Mouse (Mus musculus) thymus, adult 2 months (tissue): ENCODE measurements around the gene Dxo. TPM values are rescaled to one million over a fixed set of nuclear protein-coding genes. Genes with fewer than 3 reads are reported as not detected.
"Not testable (repeated sequence)": the region's sequence is repeated elsewhere in the genome, so short reads cannot be mapped to it uniquely, and the experiment has no call there.

Experiments used
- DNase-seq: peaks from one replicate; pipeline ENCODE4 v3.0.0; 2021
- H3K27ac ChIP-seq: fragments of 200-500 bp; 2 replicates; pipeline ENCODE4 v1.5.1; 2012; ENCODE audit warnings: low read length, control low read depth; ENCODE audit not compliant: control insufficient read depth, insufficient read depth
- H3K27me3 ChIP-seq: fragments of 200-500 bp; 2 replicates; pipeline ENCODE4 v1.6.1; 2012; ENCODE audit warnings: mild to moderate bottlenecking, low read length, moderate library complexity, mixed read lengths; ENCODE audit not compliant: control insufficient read depth, insufficient read depth
- H3K36me3 ChIP-seq: fragments of 200-500 bp; 2 replicates; pipeline ENCODE4 v1.6.1; 2012; ENCODE audit warnings: mild to moderate bottlenecking, low read length, moderate library complexity; ENCODE audit not compliant: control insufficient read depth, insufficient read depth
- H3K4me1 ChIP-seq: fragments of 200-500 bp; replicated peaks from 2 replicates; pipeline ENCODE4 v1.6.1; 2012; ENCODE audit warnings: low read length; ENCODE audit not compliant: control insufficient read depth, insufficient read depth
- H3K4me3 ChIP-seq: fragments of 200-500 bp; 2 replicates; pipeline ENCODE4 v1.5.1; 2012; ENCODE audit warnings: mild to moderate bottlenecking, low read length, control low read depth, moderate library complexity; ENCODE audit not compliant: control insufficient read depth, insufficient read depth
- CTCF ChIP-seq: fragments of 200-500 bp; IDR thresholded peaks from 2 replicates; pipeline ENCODE4 v1.5.1; 2012; ENCODE audit warnings: mild to moderate bottlenecking, control low read depth, low read length, moderate library complexity, borderline replicate concordance; ENCODE audit not compliant: control insufficient read depth, poor library complexity, insufficient read depth; ENCODE audit errors: extremely low read depth
- POLR2A ChIP-seq: fragments of 200-500 bp; IDR thresholded peaks from 2 replicates; pipeline ENCODE4 v1.6.1; 2012; ENCODE audit warnings: mild to moderate bottlenecking, low read length, control low read depth, moderate library complexity; ENCODE audit not compliant: control insufficient read depth, poor library complexity, insufficient read depth; ENCODE audit errors: extremely low read depth
- WGBS: fragments of 180-500 bp; shearing (Covaris S2); methylation state at CpG from one replicate; pipeline ENCODE4 v1.1.7; 2018; 5-methylcytosine and 5-hydroxymethylcytosine counted together
- polyA plus RNA-seq: library from polyadenylated mRNA; depleted of rRNA; stranded (reverse); fragments of >200 nt; gene quantifications from 2 replicates; pipeline ENCODE4 v1.2.3, GENCODE M21; 2012; rRNA removed

The Dxo gene
- 95.7 and 115 TPM in 2 replicates for polyA plus RNA-seq

DNA sequence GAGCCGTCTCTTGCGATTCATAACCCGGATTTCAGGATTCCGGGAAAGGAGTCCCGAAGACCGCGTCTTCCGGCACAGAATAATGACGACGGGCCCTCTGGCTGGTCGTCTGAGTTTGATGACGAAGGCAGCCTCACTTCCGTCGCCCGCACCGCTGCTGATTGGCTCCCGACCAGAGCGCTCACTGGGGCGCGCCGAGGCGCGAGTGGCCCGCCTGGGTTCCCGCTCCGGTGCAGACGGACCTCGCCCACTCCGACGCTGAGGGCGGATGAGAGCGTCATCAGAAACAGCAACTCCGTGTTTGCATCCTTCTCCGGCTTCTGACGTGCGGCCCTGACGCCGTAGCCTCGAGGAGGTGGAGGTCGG is at the start of gene Dxo, which contains the start of gene Stk19:
TSS of gene Dxo (plus strand) at position 164 of the 366 bp plus-strand sequence.
TSS of gene Stk19 (minus strand) at position 90 of the 366 bp plus-strand sequence.
- peak; percentile 92 for DNase-seq
- TF ChIP-seq POLR2A (peak; percentile 74; the same call in 1 of the 2 replicates), CTCF (peak; percentile 60; the same call in 1 of the 2 replicates)
- WGBS = under 1% methylated on average over 40 of the region's 40 CpGs

DNA sequence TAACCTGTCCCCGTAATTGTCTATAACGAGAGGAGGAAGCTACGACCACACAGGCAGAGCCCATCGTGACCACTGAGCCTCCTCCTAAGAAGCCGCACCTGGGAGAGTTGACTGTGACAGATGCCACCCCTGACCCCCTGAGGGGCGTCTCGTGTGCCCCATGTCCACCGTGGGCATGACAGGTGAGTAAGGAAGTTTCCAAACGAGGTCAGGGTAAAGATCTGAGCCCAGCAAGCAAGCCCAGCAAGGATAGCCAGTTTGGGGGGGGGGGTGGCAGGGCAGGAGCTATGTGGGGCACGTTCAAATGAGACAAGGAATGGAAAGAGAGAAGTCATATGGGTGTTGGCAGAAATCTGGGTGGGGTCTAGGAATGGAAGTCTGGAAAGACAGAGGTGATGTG is 41.8 kb upstream of the Dxo start:
- Histone ChIP-seq H3K27ac (no peak overlapping the region), H3K27me3 (no peaks in the 10 kb centered on the region), H3K36me3 (no peaks in the 10 kb centered on the region), H3K4me1 (no peaks in the 10 kb centered on the region), H3K4me3 (no peak overlapping the region)
- TF ChIP-seq CTCF (no peak), POLR2A (no peak)
- WGBS = 85% methylated on average over 10 of the region's 10 CpGs
- no peak for DNase-seq

More for the DNA sequence above, at the start of gene Dxo, which contains the start of gene Stk19:
- H3K4me1 ChIP-seq = peaks cover 15% of the 10 kb centered on the region
- peak within 1 kb of the TSS; percentile 51 for H3K4me3 ChIP-seq
- no peaks in the 10 kb centered on the region for H3K27me3 ChIP-seq
- peaks cover 11% of the 10 kb centered on the region for H3K36me3 ChIP-seq
- no peak within 1 kb of the TSS; the same call in 1 of the 2 replicates for H3K27ac ChIP-seq

DNA sequence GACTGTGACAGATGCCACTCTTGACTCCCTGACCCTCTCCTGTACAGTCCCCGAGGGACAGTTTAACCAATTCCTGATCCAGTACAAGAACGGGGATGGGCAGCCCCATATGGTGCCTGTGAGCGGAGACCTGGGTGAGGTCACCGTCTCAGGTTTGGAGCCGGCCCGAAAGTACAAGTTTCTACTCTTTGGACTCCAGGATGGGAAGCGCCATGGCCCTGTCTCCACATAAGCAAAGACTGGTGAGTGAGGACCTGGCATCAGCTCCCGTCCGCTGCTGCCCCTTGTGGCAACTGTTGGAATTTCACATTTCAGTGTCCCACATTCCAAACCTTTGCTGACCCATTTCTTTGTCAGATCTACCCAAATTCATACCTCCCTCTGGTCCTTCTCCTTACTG is 41.2 kb upstream of the Dxo start:
- Histone ChIP-seq H3K4me3 (no peak overlapping the region), H3K27me3 (no peaks in the 10 kb centered on the region), H3K27ac (no peak overlapping the region), H3K36me3 (no peaks in the 10 kb centered on the region), H3K4me1 (no peaks in the 10 kb centered on the region)
- TF ChIP-seq POLR2A = no peak
- TF ChIP-seq CTCF = no peak
- WGBS = 65% methylated on average over 9 of the region's 9 CpGs
- DNase-seq = peak; percentile 33

DNA sequence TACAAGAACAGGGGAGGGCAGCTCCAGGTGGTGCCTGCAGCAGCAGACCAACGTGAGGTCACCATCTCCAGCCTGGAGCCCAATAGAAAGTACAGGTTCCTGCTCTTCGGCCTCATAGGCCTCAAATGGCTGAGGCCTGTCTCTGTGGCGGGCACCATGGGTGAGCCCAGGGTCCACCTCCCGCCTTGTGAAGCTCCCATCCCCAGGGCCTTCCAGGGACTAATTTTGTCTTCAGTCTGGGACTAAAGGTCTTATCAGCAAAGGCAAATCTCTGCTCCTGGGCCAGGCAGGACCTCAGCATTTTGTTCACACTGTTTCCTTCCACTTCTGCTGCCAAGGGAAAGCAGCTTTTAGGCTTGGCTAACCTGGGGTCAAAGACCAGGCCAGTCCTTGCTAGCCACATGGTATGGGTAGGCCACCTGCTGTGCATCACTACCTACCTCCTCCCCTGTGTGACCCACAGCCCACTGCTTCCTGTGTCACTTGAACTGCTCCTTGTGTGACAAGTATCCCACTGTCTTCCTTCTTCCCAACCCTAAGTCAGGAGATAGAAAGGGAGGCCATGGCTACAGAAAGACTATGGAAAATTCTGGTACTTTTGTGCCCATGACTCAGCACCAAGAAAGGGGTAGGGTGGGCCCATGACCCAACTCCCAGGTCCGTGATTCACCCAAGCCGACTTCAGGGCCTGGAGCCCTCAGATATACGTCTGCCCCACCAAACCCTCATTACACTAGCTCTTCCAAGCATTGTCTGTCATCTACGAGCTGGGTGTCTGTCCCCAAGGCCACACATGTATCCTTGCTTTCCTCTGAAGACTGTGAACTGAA is 40.3 kb upstream of the Dxo start:
- Histone ChIP-seq H3K4me1 (no peaks in the 10 kb centered on the region), H3K36me3 (no peaks in the 10 kb centered on the region), H3K4me3 (no peak overlapping the region), H3K27me3 (no peaks in the 10 kb centered on the region), H3K27ac (no peak overlapping the region)
- WGBS = 91% methylated on average over 8 of the region's 8 CpGs
- DNase-seq = no peak
- TF ChIP-seq POLR2A (no peak), CTCF (no peak)

DNA sequence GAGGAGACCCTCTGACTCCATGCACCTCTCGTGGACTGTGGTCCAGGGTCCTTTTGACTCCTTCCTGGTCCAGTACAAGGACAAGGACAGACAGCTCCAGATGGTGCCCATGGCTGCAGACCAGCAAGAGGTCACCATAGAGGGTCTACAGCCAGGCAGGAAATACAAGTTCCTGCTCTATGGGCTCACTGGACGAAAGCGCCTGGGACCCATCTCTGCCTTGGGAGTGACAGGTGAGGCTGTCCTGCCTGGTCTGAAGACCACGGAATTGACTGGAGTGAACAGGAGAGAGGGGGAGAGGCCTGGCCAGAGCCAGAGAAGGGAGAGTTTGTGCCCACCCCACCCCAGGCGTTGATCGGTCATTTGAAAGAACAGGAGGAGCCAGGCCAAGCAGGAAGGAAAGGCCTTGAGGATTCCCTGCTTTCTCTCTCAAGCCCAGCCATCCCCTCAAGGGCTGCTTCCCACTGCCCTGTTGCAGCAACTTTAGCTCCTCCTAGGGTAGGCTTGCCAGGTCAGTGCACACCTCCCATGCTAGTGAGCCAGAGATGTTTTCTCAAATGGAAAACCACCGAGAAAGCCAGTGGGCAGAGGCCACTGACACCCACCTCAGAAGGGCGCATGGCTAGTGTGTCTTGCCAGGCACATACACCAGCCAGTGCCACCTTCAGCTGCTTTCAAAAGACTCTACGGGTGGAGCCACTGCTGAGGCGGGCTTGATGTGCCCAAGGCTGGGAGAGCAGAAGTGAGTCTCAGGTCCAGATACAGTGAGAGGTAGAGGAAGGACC is 39.4 kb upstream of the Dxo start:
- not testable (repeated sequence) for H3K4me1 ChIP-seq, H3K27ac ChIP-seq, H3K4me3 ChIP-seq, DNase-seq, H3K36me3 ChIP-seq, H3K27me3 ChIP-seq
- 89% methylated on average over 10 of the region's 10 CpGs for WGBS

DNA sequence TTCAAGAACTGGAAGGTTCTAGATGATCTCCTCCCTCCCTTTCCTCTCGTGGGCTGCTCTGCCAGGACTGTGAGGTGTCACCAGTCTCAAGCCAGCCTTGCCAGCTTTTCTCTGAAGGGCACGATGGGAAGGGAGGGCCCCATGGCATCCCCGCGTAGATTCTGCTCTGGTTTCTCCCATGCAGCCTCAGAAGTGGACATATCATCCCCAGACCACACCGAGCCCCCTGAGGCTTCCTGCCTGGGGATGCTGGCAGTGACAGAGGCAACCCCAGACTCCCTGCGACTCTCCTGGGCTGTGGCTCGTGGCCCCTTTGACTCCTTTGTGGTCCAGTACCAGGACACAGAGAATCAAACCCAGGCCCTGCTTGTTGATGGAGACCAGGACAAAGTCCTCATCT is 38.7 kb upstream of the Dxo start:
- not testable (repeated sequence) for H3K4me3 ChIP-seq, H3K27me3 ChIP-seq
- WGBS = 79% methylated on average over 6 of the region's 7 CpGs

More for the DNA sequence above, 38.7 kb upstream of the Dxo start:
- not testable (repeated sequence) for H3K27ac ChIP-seq, H3K4me1 ChIP-seq, DNase-seq, H3K36me3 ChIP-seq
